Mouse (Mus musculus): ENCODE results near the gene Ccnd3. TPM values are rescaled to one million over a fixed set of nuclear protein-coding genes. Genes with fewer than 3 reads are reported as not detected.

Gene Ccnd3
- polyA plus RNA-seq, 2 experiments: 349 to 520 TPM

DNA sequence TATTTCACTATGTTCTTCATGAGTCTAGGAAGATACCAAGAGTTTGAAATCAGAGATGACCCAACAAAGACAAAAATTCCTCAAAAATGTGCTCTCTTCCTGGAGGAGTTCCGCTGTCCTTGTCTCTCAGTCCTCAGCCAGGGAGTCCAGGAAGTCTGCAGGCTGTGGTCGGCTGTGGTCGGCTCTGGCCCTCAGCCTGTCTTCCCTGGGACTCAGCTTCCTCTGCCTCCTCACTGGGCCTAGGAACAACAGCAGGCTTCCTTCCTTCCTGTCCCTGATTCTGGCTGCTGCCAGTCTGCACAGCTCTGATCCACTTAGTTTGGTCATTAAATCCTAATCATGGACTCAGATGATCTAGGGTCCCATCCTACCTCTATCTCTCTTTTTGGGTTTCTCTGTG, 62.4 kb downstream of the Ccnd3 start:
- H3K4me3 ChIP-seq (replicated peaks; ENCODE audit: low read length): no peak overlapping the region
- H3K27ac ChIP-seq (replicated peaks; ENCODE audit: low read depth, low read length): no peak overlapping the region
- H3K4me1 ChIP-seq (ENCODE audit: control insufficient read depth, insufficient read depth, low read length): no peaks in the 10 kb centered on the region
- no peak overlapping the region for H3K4me2 ChIP-seq (replicated peaks; ENCODE audit: low read depth, low read length, severe bottlenecking)
- ATAC-seq (ENCODE audit: low FRiP score, low read depth): no peak
- 91% methylated on average over 3 of the region's 3 CpGs for WGBS
- H3K36me3 ChIP-seq (ENCODE audit: control insufficient read depth, insufficient read depth, low read length): no peaks in the 10 kb centered on the region
- no peak overlapping the region for H3K9ac ChIP-seq (ENCODE audit: low read depth, low read length, severe bottlenecking)
- H3K27me3 ChIP-seq (ENCODE audit: control insufficient read depth, insufficient read depth, low read length): no peaks in the 10 kb centered on the region
- TF ChIP-seq POLR2A (IDR thresholded peaks at IDR 0.05; ENCODE audit: borderline replicate concordance, extremely low read depth, insufficient read depth, insufficient read length): no peak
- DNase-seq (ENCODE audit: low spot score): no peak
- no peaks in the 10 kb centered on the region for H3K9me3 ChIP-seq (ENCODE audit: control insufficient read depth, low read length)

DNA sequence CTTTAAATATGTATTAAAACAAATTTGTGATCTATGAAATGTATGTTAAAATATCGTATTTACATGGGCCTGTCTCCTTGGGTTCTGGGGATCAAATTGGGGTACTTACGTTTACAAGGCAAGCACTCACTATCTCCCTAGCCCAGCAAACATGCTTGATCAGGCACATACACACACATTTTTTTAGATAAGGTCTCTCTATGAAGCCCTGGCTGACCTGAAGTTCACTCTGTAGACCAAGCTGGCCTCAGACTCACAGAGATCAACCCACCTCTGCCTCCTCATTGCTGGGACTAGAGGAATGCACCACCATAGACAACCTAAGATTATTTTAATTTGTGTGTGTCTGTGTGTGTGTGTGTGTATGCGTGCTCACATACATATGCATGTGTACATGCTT, 63.5 kb downstream of the Ccnd3 start:
- Histone ChIP-seq H3K27me3 (ENCODE audit: control insufficient read depth, insufficient read depth, low read length) (no peaks in the 10 kb centered on the region), H3K9me3 (ENCODE audit: control insufficient read depth, low read length) (no peaks in the 10 kb centered on the region), H3K9ac (ENCODE audit: low read depth, low read length, severe bottlenecking) (no peak overlapping the region), H3K4me2 (replicated peaks; ENCODE audit: low read depth, low read length, severe bottlenecking) (no peak overlapping the region), H3K36me3 (ENCODE audit: control insufficient read depth, insufficient read depth, low read length) (no peaks in the 10 kb centered on the region), H3K4me1 (ENCODE audit: control insufficient read depth, insufficient read depth, low read length) (no peaks in the 10 kb centered on the region), H3K4me3 (replicated peaks; ENCODE audit: low read length) (no peak overlapping the region), H3K27ac (replicated peaks; ENCODE audit: low read depth, low read length) (no peak overlapping the region)
- ATAC-seq (ENCODE audit: low FRiP score, low read depth) (no peak), DNase-seq (ENCODE audit: low spot score) (no peak)
- TF ChIP-seq POLR2A (IDR thresholded peaks at IDR 0.05; ENCODE audit: borderline replicate concordance, extremely low read depth, insufficient read depth, insufficient read length): no peak
- 97% methylated on average over 3 of the region's 3 CpGs for WGBS

DNA sequence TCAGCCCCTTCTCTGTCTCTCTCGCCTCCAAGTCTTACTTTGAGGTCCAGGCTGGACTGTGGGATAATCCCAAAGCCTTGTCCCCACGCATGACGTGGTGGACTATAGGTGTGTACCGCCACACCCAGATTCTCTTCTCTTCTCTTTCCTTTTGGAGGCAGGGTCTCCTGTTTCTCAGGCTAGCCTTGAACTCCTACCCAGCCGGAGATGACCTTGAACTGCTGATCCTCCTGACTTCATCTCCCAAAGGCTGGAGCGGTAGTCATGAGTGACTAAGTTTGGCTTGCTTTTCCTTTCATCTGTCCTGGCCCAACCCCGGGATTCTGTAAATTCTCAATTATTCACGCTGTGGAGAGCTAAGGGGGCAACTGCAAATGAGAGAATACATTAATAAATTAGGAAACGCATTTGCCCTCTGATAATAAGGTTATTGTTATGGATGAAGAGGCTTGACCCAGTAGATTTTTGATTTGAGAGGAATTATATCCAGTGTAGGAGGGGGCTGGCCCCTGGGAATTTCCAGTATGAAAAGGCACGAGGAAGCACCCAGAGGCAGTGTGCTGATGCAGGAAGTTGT, 64.2 kb downstream of the Ccnd3 start:
- Histone ChIP-seq H3K9me3 (ENCODE audit: control insufficient read depth, low read length) (no peaks in the 10 kb centered on the region), H3K4me3 (replicated peaks; ENCODE audit: low read length) (no peak overlapping the region), H3K4me1 (ENCODE audit: control insufficient read depth, insufficient read depth, low read length) (no peaks in the 10 kb centered on the region), H3K27ac (replicated peaks; ENCODE audit: low read depth, low read length) (no peak overlapping the region), H3K9ac (ENCODE audit: low read depth, low read length, severe bottlenecking) (no peak overlapping the region), H3K4me2 (replicated peaks; ENCODE audit: low read depth, low read length, severe bottlenecking) (no peak overlapping the region), H3K27me3 (ENCODE audit: control insufficient read depth, insufficient read depth, low read length) (no peaks in the 10 kb centered on the region), H3K36me3 (ENCODE audit: control insufficient read depth, insufficient read depth, low read length) (no peaks in the 10 kb centered on the region)
- no peak for TF ChIP-seq POLR2A (IDR thresholded peaks at IDR 0.05; ENCODE audit: borderline replicate concordance, extremely low read depth, insufficient read depth, insufficient read length)
- ATAC-seq (ENCODE audit: low FRiP score, low read depth) (no peak), DNase-seq (ENCODE audit: low spot score) (no peak)
- 88% methylated on average over 10 of the region's 10 CpGs for WGBS

DNA sequence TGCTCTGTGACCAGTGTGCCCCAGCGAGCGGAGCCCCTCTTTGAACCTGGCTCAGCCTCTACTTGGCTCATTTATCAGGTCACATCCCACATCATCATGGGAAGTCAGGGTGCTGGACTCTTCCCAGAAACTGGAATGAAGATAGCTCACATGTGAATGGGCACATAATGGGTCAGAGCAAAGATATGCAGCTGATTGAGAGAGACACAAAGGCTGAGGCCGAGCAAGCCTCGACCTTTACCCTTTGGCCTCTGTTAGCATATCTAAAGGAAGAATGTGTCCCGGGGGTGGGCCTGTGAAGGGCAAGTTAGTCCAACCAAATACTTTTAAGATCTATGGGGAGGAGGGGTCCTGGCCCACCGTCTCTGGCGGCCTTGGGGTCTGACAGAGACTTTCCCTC, 66.8 kb downstream of the Ccnd3 start:
- no peak overlapping the region for H3K4me2 ChIP-seq (replicated peaks; ENCODE audit: low read depth, low read length, severe bottlenecking)

DNA sequence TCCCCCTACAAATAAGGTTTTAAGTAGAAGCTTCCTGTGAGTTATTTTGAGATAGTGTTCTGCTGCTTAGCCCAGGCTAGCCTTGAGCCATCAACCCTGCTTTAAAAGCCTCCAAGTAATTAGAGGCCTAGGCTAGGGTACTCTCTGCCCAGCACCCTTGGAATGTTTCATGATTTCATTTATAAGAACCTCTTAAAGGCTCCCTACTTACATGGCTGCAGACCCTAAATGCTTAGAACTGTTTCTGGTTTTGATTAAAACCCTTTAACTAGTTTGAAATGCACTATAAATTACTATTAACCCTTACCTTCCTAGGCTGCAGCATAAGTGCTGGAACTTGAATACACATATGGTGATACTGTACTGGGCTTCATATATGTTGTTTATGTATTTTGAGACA, 67.6 kb downstream of the Ccnd3 start:
- no peak overlapping the region for H3K9ac ChIP-seq (ENCODE audit: low read depth, low read length, severe bottlenecking)
- no peaks in the 10 kb centered on the region for H3K4me1 ChIP-seq (ENCODE audit: control insufficient read depth, insufficient read depth, low read length)
- peak overlapping the region; percentile 65 for H3K27ac ChIP-seq (replicated peaks; ENCODE audit: low read depth, low read length)
- ATAC-seq (ENCODE audit: low FRiP score, low read depth) (no peak), DNase-seq (ENCODE audit: low spot score) (no peak)
- no peaks in the 10 kb centered on the region for H3K27me3 ChIP-seq (ENCODE audit: control insufficient read depth, insufficient read depth, low read length)
- no peak for TF ChIP-seq POLR2A (IDR thresholded peaks at IDR 0.05; ENCODE audit: borderline replicate concordance, extremely low read depth, insufficient read depth, insufficient read length)
- no peak overlapping the region for H3K4me3 ChIP-seq (replicated peaks; ENCODE audit: low read length)
- no peaks in the 10 kb centered on the region for H3K36me3 ChIP-seq (ENCODE audit: control insufficient read depth, insufficient read depth, low read length)
- H3K9me3 ChIP-seq (ENCODE audit: control insufficient read depth, low read length): no peaks in the 10 kb centered on the region
- H3K4me2 ChIP-seq (replicated peaks; ENCODE audit: low read depth, low read length, severe bottlenecking): no peak overlapping the region

More for the DNA sequence above, 66.8 kb downstream of the Ccnd3 start:
- Histone ChIP-seq H3K9me3 (ENCODE audit: control insufficient read depth, low read length) (no peaks in the 10 kb centered on the region), H3K27me3 (ENCODE audit: control insufficient read depth, insufficient read depth, low read length) (no peaks in the 10 kb centered on the region), H3K36me3 (ENCODE audit: control insufficient read depth, insufficient read depth, low read length) (no peaks in the 10 kb centered on the region), H3K4me1 (ENCODE audit: control insufficient read depth, insufficient read depth, low read length) (no peaks in the 10 kb centered on the region), H3K4me3 (replicated peaks; ENCODE audit: low read length) (no peak overlapping the region), H3K27ac (replicated peaks; ENCODE audit: low read depth, low read length) (peak overlapping the region; percentile 65; the same call in 1 of the 2 replicates), H3K9ac (ENCODE audit: low read depth, low read length, severe bottlenecking) (no peak overlapping the region)
- 50% methylated on average over 7 of the region's 7 CpGs for WGBS
- TF ChIP-seq POLR2A (IDR thresholded peaks at IDR 0.05; ENCODE audit: borderline replicate concordance, extremely low read depth, insufficient read depth, insufficient read length): no peak
- ATAC-seq (ENCODE audit: low FRiP score, low read depth) (no peak), DNase-seq (ENCODE audit: low spot score) (no peak)

DNA sequence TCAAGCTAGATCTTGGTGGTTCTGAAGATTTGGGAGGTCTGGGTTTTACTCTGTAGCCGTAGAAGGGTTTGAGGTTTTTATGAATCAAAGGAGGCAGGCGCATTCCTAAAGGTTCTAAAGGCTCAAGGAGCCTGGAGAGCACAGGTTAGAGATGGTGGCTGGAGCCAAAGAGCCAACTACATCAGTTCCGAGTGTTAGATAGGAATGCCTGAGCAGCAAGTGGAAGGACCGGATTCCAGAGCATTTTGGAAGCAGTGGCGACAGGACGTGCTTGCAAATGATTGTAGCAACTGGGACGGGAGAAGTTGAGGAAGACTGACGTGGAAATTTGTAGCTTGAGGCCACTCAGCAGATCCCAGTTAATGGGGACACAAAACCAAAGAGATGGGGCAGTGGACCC, 69.2 kb downstream of the Ccnd3 start:
- no peak for TF ChIP-seq POLR2A (IDR thresholded peaks at IDR 0.05; ENCODE audit: borderline replicate concordance, extremely low read depth, insufficient read depth, insufficient read length)
- Histone ChIP-seq H3K9ac (ENCODE audit: low read depth, low read length, severe bottlenecking) (no peak overlapping the region), H3K9me3 (ENCODE audit: control insufficient read depth, low read length) (no peaks in the 10 kb centered on the region), H3K4me2 (replicated peaks; ENCODE audit: low read depth, low read length, severe bottlenecking) (no peak overlapping the region), H3K27me3 (ENCODE audit: control insufficient read depth, insufficient read depth, low read length) (no peaks in the 10 kb centered on the region), H3K36me3 (ENCODE audit: control insufficient read depth, insufficient read depth, low read length) (no peaks in the 10 kb centered on the region), H3K4me1 (ENCODE audit: control insufficient read depth, insufficient read depth, low read length) (no peaks in the 10 kb centered on the region), H3K27ac (replicated peaks; ENCODE audit: low read depth, low read length) (no peak overlapping the region), H3K4me3 (replicated peaks; ENCODE audit: low read length) (no peak overlapping the region)
- DNase-seq (ENCODE audit: low spot score) (no peak), ATAC-seq (ENCODE audit: low FRiP score, low read depth) (no peak)
- WGBS: 54% methylated on average over 8 of the region's 8 CpGs
